Mouse (Mus musculus): Measurements from ENCODE around the gene Asz1. TPM values are rescaled to one million over a fixed set of nuclear protein-coding genes. Genes with fewer than 3 reads are reported as not detected.

Gene Asz1
- polyA plus RNA-seq, 1 experiment = not detected

DNA sequence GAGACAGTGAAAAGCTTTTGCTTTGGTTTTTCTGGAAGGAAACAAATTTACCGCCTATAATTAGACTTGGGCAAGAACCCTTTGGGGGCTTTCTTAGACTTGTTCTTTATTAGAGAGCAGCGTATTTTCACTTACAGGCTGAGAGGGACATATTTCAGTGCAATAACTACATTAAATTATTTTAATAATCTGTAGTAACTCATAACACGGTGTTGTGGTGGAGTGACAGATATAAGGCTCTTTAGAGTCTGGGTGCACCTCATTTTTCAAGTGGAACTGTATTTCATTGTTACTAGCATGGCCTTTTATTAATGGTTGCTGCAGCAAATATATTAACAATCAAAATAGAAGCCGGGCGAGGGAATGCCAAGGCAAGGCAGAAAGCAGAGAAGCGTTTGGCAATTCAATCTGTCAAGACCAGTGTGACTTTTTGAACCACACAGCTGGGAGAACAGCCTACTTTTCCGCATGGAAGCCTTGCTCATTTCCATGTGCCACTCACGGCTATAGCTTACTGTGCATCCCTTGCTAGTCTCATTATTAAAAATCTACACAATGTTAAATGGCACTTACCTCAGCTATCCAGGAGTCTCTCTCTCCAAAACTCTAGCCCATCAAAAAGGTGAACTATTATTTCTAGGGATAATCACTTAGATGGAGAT lies 84.6 kb downstream of the Asz1 start:
- H3K4me1 ChIP-seq (ENCODE audit: control insufficient read depth, insufficient read depth, low read length) = no peaks in the 10 kb centered on the region; the same call in 1 of the 2 replicates
- H3K4me3 ChIP-seq (ENCODE audit: insufficient read depth, low read length) = no peak overlapping the region
- H3K27ac ChIP-seq (ENCODE audit: insufficient read depth, low read length) = no peak overlapping the region
- no peak for TF ChIP-seq CTCF (IDR thresholded peaks at IDR 0.05; ENCODE audit: borderline replicate concordance, insufficient read depth, low read length)
- TF ChIP-seq POLR2A (IDR thresholded peaks at IDR 0.05; ENCODE audit: low read depth, low read length) = no peak

DNA sequence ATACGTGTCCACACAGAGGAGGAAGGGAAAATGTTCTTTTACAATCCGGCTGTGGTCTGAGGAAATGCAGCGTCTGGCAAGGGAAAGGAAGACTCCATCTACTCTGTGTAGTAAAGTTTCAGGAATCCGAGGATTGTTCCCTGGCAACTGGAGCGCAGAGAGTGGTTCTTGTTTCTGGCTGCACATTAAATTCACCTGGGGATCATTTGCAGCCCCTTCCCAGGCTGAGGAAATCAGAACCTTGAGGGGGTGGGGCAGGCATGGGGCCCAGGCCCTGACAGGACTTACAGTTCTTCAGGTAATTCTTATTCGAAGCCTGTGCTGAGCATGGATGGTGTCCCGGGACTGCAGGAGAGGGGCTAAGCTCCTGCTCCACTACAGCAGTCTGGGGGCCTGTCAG lies 95.5 kb downstream of the Asz1 start:
- Histone ChIP-seq H3K4me3 (ENCODE audit: insufficient read depth, low read length) (no peak overlapping the region), H3K27ac (ENCODE audit: insufficient read depth, low read length) (no peak overlapping the region), H3K4me1 (ENCODE audit: control insufficient read depth, insufficient read depth, low read length) (no peaks in the 10 kb centered on the region)
- TF ChIP-seq POLR2A (IDR thresholded peaks at IDR 0.05; ENCODE audit: low read depth, low read length) (no peak), CTCF (IDR thresholded peaks at IDR 0.05; ENCODE audit: borderline replicate concordance, insufficient read depth, low read length) (no peak)

DNA sequence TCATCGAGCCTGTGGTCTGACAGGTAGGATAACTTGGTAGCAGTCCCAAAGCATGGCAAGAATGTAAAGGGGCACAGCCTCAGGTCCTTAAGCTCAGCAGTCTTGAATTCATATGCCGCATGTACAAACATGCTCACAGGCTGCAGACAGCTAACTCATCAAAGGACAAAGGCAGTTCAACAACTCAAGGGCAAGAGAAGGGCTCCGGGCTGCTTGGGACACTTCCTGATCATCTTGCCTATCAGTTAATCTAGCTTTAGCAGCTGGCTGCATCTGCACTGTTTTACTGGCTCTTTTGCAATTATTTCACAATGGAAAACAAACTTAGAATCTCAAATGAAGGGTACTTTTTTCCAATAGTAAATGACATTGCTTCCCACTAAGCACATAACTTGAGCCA lies 101.5 kb downstream of the Asz1 start:
- TF ChIP-seq POLR2A (IDR thresholded peaks at IDR 0.05; ENCODE audit: low read depth, low read length) (no peak), CTCF (IDR thresholded peaks at IDR 0.05; ENCODE audit: borderline replicate concordance, insufficient read depth, low read length) (no peak)
- no peak overlapping the region for H3K27ac ChIP-seq (ENCODE audit: insufficient read depth, low read length)
- H3K4me3 ChIP-seq (ENCODE audit: insufficient read depth, low read length) = no peak overlapping the region
- H3K4me1 ChIP-seq (ENCODE audit: control insufficient read depth, insufficient read depth, low read length) = no peaks in the 10 kb centered on the region

DNA sequence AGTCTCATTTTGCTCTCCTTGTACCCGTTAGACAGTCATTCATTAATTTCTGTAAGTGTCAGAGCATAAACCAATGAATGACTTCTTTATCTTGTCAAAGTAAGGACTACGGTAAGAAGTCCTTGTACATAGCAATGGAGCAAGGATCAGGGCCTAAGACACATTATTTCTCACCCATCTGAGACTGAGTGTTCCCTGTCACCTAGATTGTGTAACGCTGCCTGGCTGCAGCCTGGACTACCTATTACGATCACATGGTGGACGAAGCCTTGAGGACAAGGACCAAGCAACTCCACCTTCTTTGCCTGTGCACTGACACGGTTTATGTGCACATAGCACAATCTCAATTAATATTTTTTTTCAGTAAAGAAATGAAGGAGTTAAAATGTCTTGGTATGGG lies 106.8 kb downstream of the Asz1 start:
- Histone ChIP-seq H3K4me3 (ENCODE audit: insufficient read depth, low read length) (no peak overlapping the region), H3K4me1 (ENCODE audit: control insufficient read depth, insufficient read depth, low read length) (no peaks in the 10 kb centered on the region), H3K27ac (ENCODE audit: insufficient read depth, low read length) (no peak overlapping the region)
- no peak for TF ChIP-seq CTCF (IDR thresholded peaks at IDR 0.05; ENCODE audit: borderline replicate concordance, insufficient read depth, low read length)
- TF ChIP-seq POLR2A (IDR thresholded peaks at IDR 0.05; ENCODE audit: low read depth, low read length) = no peak

Other genes with a start within 250 kb of the Asz1 start
- 0.94 and 2.1 TPM in 2 replicates for gene Wnt2, start 78.5 kb downstream of the Asz1 start, polyA plus RNA-seq (2011; ENCODE audit: insufficient read length, low read depth, missing spikeins)
- gene Cftr, start 61.6 kb upstream of the Asz1 start, polyA plus RNA-seq (2011; ENCODE audit: insufficient read length, low read depth, missing spikeins) = 0.28 and 0.30 TPM in 2 replicates